Mouse (Mus musculus) cortical plate, adult 2 months (tissue): ENCODE results near the gene Zbed4.

ENCODE experiments used
- CTCF ChIP-seq: fragments of 200-500 bp; IDR thresholded peaks from 2 replicates; pipeline ENCODE4 v1.5.1; 2011; ENCODE audit warnings: mild to moderate bottlenecking, control low read depth, low read length; ENCODE audit not compliant: insufficient read depth; ENCODE audit errors: extremely low read depth
- POLR2A ChIP-seq: fragments of 200-500 bp; IDR thresholded peaks from 2 replicates; pipeline ENCODE4 v1.6.1; 2011; ENCODE audit warnings: mild to moderate bottlenecking, low read length, control low read depth; ENCODE audit not compliant: insufficient read depth; ENCODE audit errors: extremely low read depth

DNA sequence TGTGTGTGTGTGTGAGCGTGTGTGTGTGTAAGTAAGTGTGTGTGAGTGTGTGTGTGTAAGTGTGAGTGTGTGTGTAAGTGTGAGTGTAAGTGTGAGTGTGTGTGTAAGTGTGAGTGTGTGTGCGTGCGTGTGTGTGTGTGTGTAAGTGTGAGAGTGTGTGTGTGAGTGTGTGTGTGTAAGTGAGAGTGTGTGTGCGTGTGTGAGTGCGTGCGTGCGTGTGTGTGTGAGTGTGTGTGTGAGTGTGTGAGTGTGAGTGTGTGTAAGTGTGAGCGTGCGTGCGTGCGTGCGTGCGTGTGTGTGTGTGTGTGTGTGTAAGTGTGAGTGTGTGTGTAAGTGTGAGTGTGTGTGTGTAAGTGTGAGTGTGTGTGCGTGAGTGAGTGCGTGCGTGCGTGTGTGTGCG is 4.3 kb downstream of the Zbed4 start:
- TF ChIP-seq POLR2A: no peak
- TF ChIP-seq CTCF: no peak
